12 mouse cellular contexts compared by ENCODE assay signal in the genomic region with DNA sequence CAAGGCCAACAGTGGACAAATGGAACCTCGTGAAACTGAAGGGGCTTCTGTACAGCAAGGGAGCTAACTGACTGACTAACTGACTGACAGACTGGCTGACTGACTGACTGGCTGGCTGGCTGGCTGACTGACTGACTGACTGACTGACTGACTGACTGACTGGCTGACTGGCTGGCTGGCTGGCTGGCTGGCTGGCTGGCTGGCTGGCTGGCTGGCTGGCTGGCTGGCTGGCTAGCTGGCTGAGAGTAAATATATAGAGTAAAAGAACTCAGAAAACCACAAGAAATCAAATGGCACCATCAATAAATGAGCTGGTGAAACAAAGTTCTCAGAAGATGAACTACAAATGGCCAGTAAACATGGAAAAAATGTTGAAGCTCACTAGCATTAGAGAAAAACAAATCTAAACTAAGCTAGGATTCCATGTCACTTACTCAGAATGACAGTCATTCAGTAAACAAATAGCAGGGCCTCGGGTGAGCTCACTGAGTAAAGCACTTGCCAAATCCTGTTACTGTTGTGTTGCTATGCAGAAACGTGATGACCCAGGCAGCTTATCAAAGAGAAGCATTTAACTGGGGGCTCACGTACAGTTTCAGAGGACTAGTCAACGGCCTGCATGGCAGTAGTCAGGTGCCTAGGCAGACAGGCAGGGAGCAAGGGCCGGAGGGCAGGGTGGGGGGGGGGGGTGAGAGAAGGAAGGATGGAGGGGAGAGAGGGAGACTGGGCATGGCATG.
DNase-seq lines count a peak whose midpoint lies in the region; ATAC-seq and TF ChIP-seq lines count a peak whose summit lies in the region.
"Had no signal": no experiment of that assay in that cellular context is flagged by ENCODE, and none has a peak within 500 bp of the region (broad histone marks: within the 10 kb centered on the region; RNA-seq: fewer than 3 reads in every experiment).

No protein-coding gene starts in this region.

- H3K27ac ChIP-seq in heart, embryonic 14.5 days (replicated peaks in 1 of 2; ENCODE audit: control insufficient read depth in 1 of 2, insufficient read depth in 1 of 2, low read depth in 2 of 2, low read length in 2 of 2): peak overlapping the region; percentile 36 to 44; a peak in 3 of 4 replicates
- H3K27ac ChIP-seq in heart, embryonic 16.5 days (ENCODE audit: low read length): peak overlapping the region; percentile 53
- H3K27ac ChIP-seq: embryonic facial prominence, embryonic 15.5 days had no signal

- H3K4me1 ChIP-seq in heart, embryonic 14.5 days (ENCODE audit: control insufficient read depth in 2 of 2, insufficient read depth in 2 of 2, low read length in 2 of 2): peaks cover 24 to 43% of the 10 kb centered on the region in 2 experiments
- H3K4me1 ChIP-seq in heart, embryonic 16.5 days (ENCODE audit: control insufficient read depth, insufficient read depth, low read length): peaks cover 39% of the 10 kb centered on the region

- H3K36me3 ChIP-seq in heart, embryonic 14.5 days (ENCODE audit: control insufficient read depth, insufficient read depth, low read length): no peaks in the 10 kb centered on the region
- H3K36me3 ChIP-seq in heart, embryonic 16.5 days (ENCODE audit: control insufficient read depth, insufficient read depth): no peaks in the 10 kb centered on the region
- H3K36me3 ChIP-seq: embryonic facial prominence, embryonic 15.5 days had no signal

- no peak overlapping the region for H3K9ac ChIP-seq in heart, embryonic 14.5 days (ENCODE audit: low read length)
- H3K9ac ChIP-seq in heart, embryonic 16.5 days (ENCODE audit: low read length): no peak overlapping the region
- H3K9ac ChIP-seq: embryonic facial prominence, embryonic 15.5 days had no signal

- POLR2A ChIA-PET in Patski (lab: Charles Lee): no interaction called here

- no peak overlapping the region for H3K4me2 ChIP-seq in heart, embryonic 14.5 days (ENCODE audit: low read length)
- H3K4me2 ChIP-seq in heart, embryonic 16.5 days (ENCODE audit: low read depth, low read length): no peak overlapping the region
- H3K4me2 ChIP-seq: embryonic facial prominence, embryonic 15.5 days had no signal

- WGBS in heart, embryonic 14.5 days: 30% methylated on average over 6 of the region's 6 CpGs
- WGBS in heart, embryonic 16.5 days: 29% methylated on average over 6 of the region's 6 CpGs

- H3K27me3 ChIP-seq in heart, embryonic 14.5 days (ENCODE audit: control insufficient read depth, insufficient read depth, low read length): no peaks in the 10 kb centered on the region
- no peaks in the 10 kb centered on the region for H3K27me3 ChIP-seq in Patski
- no peaks in the 10 kb centered on the region for H3K27me3 ChIP-seq in heart, embryonic 16.5 days (ENCODE audit: control insufficient read depth, insufficient read depth, low read length)
- H3K27me3 ChIP-seq: embryonic facial prominence, embryonic 15.5 days had no signal

- TF ChIP-seq CTCF in Patski (IDR thresholded peaks at IDR 0.05): no peak

- no peak; the same call in 1 of the 2 replicates for ATAC-seq in heart, embryonic 14.5 days (ENCODE audit: insufficient number of reproducible peaks, insufficient read depth, low FRiP score, low read depth)
- ATAC-seq in Patski: peak; percentile 31
- ATAC-seq in heart, embryonic 16.5 days (replicated peaks; ENCODE audit: extremely low read depth, insufficient read depth, low FRiP score): peak; percentile 51
- ATAC-seq in erythroid progenitor cell, adult 5-6 weeks (replicated peaks; ENCODE audit: low FRiP score, poor library complexity, severe bottlenecking): no peak

- no peak for DNase-seq in heart, adult 8-10 months (ENCODE audit: low spot score)
- DNase-seq in Patski (ENCODE audit: low read depth, low spot score): peak; percentile 19
- peak; percentile 43 to 80 for DNase-seq in lung, postnatal 4 days
- no peak for DNase-seq in kidney, postnatal 4 days
- no peak for DNase-seq in kidney, adult 18-20 months
- DNase-seq: adrenal gland, postnatal 14 days; cerebellum, adult 18-20 months; thymus, postnatal 36 days had no signal

- no peak overlapping the region for H3K4me3 ChIP-seq in heart, embryonic 14.5 days (ENCODE audit: control insufficient read depth in 1 of 2, insufficient read depth in 1 of 2, low read depth in 1 of 2, low read length in 2 of 2)
- H3K4me3 ChIP-seq in heart, embryonic 16.5 days (ENCODE audit: low read length): no peak overlapping the region
- H3K4me3 ChIP-seq: embryonic facial prominence, embryonic 15.5 days had no signal

- CTCF ChIA-PET in Patski (lab: Charles Lee): interaction anchor here (0.7 kb wide), 1 partner anchor 87 kb away, joined by 3 read pairs; no protein-coding TSS in a partner anchor

- H3K9me3 ChIP-seq in heart, embryonic 14.5 days (ENCODE audit: control insufficient read depth, low read length): no peaks in the 10 kb centered on the region
- no peaks in the 10 kb centered on the region for H3K9me3 ChIP-seq in heart, embryonic 16.5 days (replicated peaks; ENCODE audit: control insufficient read depth, low read length)
- H3K9me3 ChIP-seq: embryonic facial prominence, embryonic 15.5 days had no signal

- in situ Hi-C loops in Patski (cut with MboI; ENCODE audit: low pct_unique_long_range_greater_than_20kb): no loop called here

Comparison
In these comparisons a context has a peak if more than half of its experiments do, and no peak if none do; other contexts are left out.
1. ATAC-seq: peak in Patski (single experiment) and heart, embryonic 16.5 days (single experiment); none in heart, embryonic 14.5 days (single experiment) and erythroid progenitor cell, adult 5-6 weeks (single experiment).
2. DNase-seq: peak in Patski (single experiment) and lung, postnatal 4 days (2 of 2); none in heart, adult 8-10 months (single experiment), kidney, postnatal 4 days (0 of 2) and kidney, adult 18-20 months (single experiment).